Mouse (Mus musculus): ENCODE results near the gene Tfap2e. TPM values are rescaled to one million over a fixed set of nuclear protein-coding genes. Genes with fewer than 3 reads are reported as not detected.
A peak's percentile ranks its signal among the peaks of the same experiment; 100 is the strongest.

Tfap2e gene
- polyA plus RNA-seq, 1 experiment from 2014 or later: 0.06 TPM

- H3K27me3 ChIP-seq (replicated peaks): no peaks in the 10 kb centered on the region
- no peak overlapping the region for H3K4me2 ChIP-seq
- H3K4me1 ChIP-seq: no peaks in the 10 kb centered on the region
- no peak overlapping the region for H3K9ac ChIP-seq (replicated peaks)
- H3K9me3 ChIP-seq (replicated peaks): no peaks in the 10 kb centered on the region
- peaks cover 38% of the 10 kb centered on the region for H3K36me3 ChIP-seq
- no peak for ATAC-seq (ENCODE audit: low FRiP score)
- no peak overlapping the region for H3K4me3 ChIP-seq (replicated peaks)
- H3K27ac ChIP-seq (replicated peaks): no peak overlapping the region
- WGBS: 85% methylated on average over 11 of the region's 11 CpGs
These were observed 26.7 kb upstream of the Tfap2e start for GRCm38 (mm10) chr4:126762586-126763359.

GRCm38 (mm10) chr4:126759435-126759834, 23.4 kb upstream of the Tfap2e start:
- no peak overlapping the region for H3K4me3 ChIP-seq (replicated peaks)
- H3K9me3 ChIP-seq (replicated peaks): no peaks in the 10 kb centered on the region
- no peak for ATAC-seq (ENCODE audit: low FRiP score)
- H3K4me2 ChIP-seq: no peak overlapping the region
- no peak overlapping the region for H3K9ac ChIP-seq (replicated peaks)
- H3K27me3 ChIP-seq (replicated peaks): no peaks in the 10 kb centered on the region
- H3K27ac ChIP-seq (replicated peaks): no peak overlapping the region
- H3K4me1 ChIP-seq: peaks cover 15% of the 10 kb centered on the region
- peaks cover 41% of the 10 kb centered on the region for H3K36me3 ChIP-seq
- WGBS: 92% methylated on average over 2 of the region's 2 CpGs

GRCm38 (mm10) chr4:126758299-126758698, 22.3 kb upstream of the Tfap2e start:
- Histone ChIP-seq H3K9me3 (replicated peaks) (no peaks in the 10 kb centered on the region), H3K4me1 (peaks cover 17% of the 10 kb centered on the region), H3K27ac (replicated peaks) (no peak overlapping the region), H3K4me2 (no peak overlapping the region), H3K36me3 (peaks cover 35% of the 10 kb centered on the region), H3K4me3 (replicated peaks) (no peak overlapping the region), H3K27me3 (replicated peaks) (no peaks in the 10 kb centered on the region), H3K9ac (replicated peaks) (no peak overlapping the region)
- no peak for ATAC-seq (ENCODE audit: low FRiP score)
- WGBS: 92% methylated on average over 5 of the region's 5 CpGs

- no peak overlapping the region for H3K27ac ChIP-seq (replicated peaks)
- H3K9ac ChIP-seq (replicated peaks): no peak overlapping the region
- peaks cover 23% of the 10 kb centered on the region for H3K4me1 ChIP-seq
- peaks cover 26% of the 10 kb centered on the region for H3K36me3 ChIP-seq
- ATAC-seq (ENCODE audit: low FRiP score): no peak
- no peaks in the 10 kb centered on the region for H3K27me3 ChIP-seq (replicated peaks)
- H3K4me2 ChIP-seq: no peak overlapping the region
- 78% methylated on average over 4 of the region's 4 CpGs for WGBS
- no peaks in the 10 kb centered on the region for H3K9me3 ChIP-seq (replicated peaks)
- no peak overlapping the region for H3K4me3 ChIP-seq (replicated peaks)
These were observed 20.7 kb upstream of the Tfap2e start for GRCm38 (mm10) chr4:126756766-126757165.

- ATAC-seq (ENCODE audit: low FRiP score): no peak
- no peaks in the 10 kb centered on the region for H3K9me3 ChIP-seq (replicated peaks)
- H3K4me2 ChIP-seq: peak overlapping the region; percentile 70
- peaks cover 17% of the 10 kb centered on the region for H3K36me3 ChIP-seq
- H3K4me1 ChIP-seq: peaks cover 42% of the 10 kb centered on the region
- H3K27ac ChIP-seq (replicated peaks): no peak overlapping the region
- peak overlapping the region; percentile 87; the same call in 1 of the 2 replicates for H3K9ac ChIP-seq (replicated peaks)
- no peaks in the 10 kb centered on the region for H3K27me3 ChIP-seq (replicated peaks)
- H3K4me3 ChIP-seq (replicated peaks): peak overlapping the region; percentile 65
- WGBS: 46% methylated on average over 12 of the region's 12 CpGs
These were observed 18.8 kb upstream of the Tfap2e start for GRCm38 (mm10) chr4:126754736-126755374.

- Histone ChIP-seq H3K4me3 (replicated peaks) (peak overlapping the region; percentile 65), H3K36me3 (peaks cover 15% of the 10 kb centered on the region), H3K27ac (replicated peaks) (peak overlapping the region; percentile 99), H3K9me3 (replicated peaks) (no peaks in the 10 kb centered on the region), H3K4me1 (peaks cover 48% of the 10 kb centered on the region), H3K27me3 (replicated peaks) (no peaks in the 10 kb centered on the region), H3K4me2 (peak overlapping the region; percentile 70), H3K9ac (replicated peaks) (peak overlapping the region; percentile 87)
- no peak for ATAC-seq (ENCODE audit: low FRiP score)
- WGBS: under 1% methylated on average over 12 of the region's 12 CpGs
These were observed 18.2 kb upstream of the Tfap2e start for GRCm38 (mm10) chr4:126754231-126754611.

GRCm38 (mm10) chr4:126753268-126754230, 17.5 kb upstream of the Tfap2e start, which contains the start of the genes Ncdn and AU040320:
Gene Ncdn (minus strand): TSS chr4:126753438.
Gene AU040320 (plus strand): TSS chr4:126753544.
- Histone ChIP-seq H3K4me2 (peak within 1 kb of the TSS; percentile 70), H3K9me3 (replicated peaks) (no peaks in the 10 kb centered on the region), H3K36me3 (peaks cover 20% of the 10 kb centered on the region), H3K27me3 (replicated peaks) (no peaks in the 10 kb centered on the region), H3K4me1 (peaks cover 55% of the 10 kb centered on the region), H3K27ac (replicated peaks) (peak within 1 kb of the TSS; percentile 99), H3K4me3 (replicated peaks) (peak within 1 kb of the TSS; percentile 65), H3K9ac (replicated peaks) (peak within 1 kb of the TSS; percentile 87)
- ATAC-seq (ENCODE audit: low FRiP score): peak; percentile 97
- under 1% methylated on average over 59 of the region's 71 CpGs for WGBS

GRCm38 (mm10) chr4:126752608-126753141, 16.6 kb upstream of the Tfap2e start:
- Histone ChIP-seq H3K4me2 (peak overlapping the region; percentile 70), H3K36me3 (peaks cover 24% of the 10 kb centered on the region; the same call in 1 of the 2 replicates), H3K4me1 (peaks cover 62% of the 10 kb centered on the region), H3K27me3 (replicated peaks) (no peaks in the 10 kb centered on the region), H3K9me3 (replicated peaks) (no peaks in the 10 kb centered on the region), H3K27ac (replicated peaks) (peak overlapping the region; percentile 99), H3K4me3 (replicated peaks) (peak overlapping the region; percentile 65), H3K9ac (replicated peaks) (peak overlapping the region; percentile 87)
- WGBS: 1% methylated on average over 23 of the region's 23 CpGs
- ATAC-seq (ENCODE audit: low FRiP score): 0 out of 2 replicates have a peak, but pooled peaks have one; percentile 14

- no peak for ATAC-seq (ENCODE audit: low FRiP score)
- Histone ChIP-seq H3K4me3 (replicated peaks) (peak overlapping the region; percentile 65), H3K4me1 (peaks cover 65% of the 10 kb centered on the region), H3K4me2 (peak overlapping the region; percentile 70), H3K27me3 (replicated peaks) (no peaks in the 10 kb centered on the region), H3K27ac (replicated peaks) (peak overlapping the region; percentile 99), H3K36me3 (peaks cover 26% of the 10 kb centered on the region), H3K9me3 (replicated peaks) (no peaks in the 10 kb centered on the region), H3K9ac (replicated peaks) (peak overlapping the region; percentile 87)
- WGBS: 5% methylated on average over 13 of the region's 13 CpGs
These were observed 16.1 kb upstream of the Tfap2e start for GRCm38 (mm10) chr4:126752024-126752607.

GRCm38 (mm10) chr4:126751556-126752023, 15.6 kb upstream of the Tfap2e start:
- peak overlapping the region; percentile 65 for H3K4me3 ChIP-seq (replicated peaks)

More at GRCm38 (mm10) chr4:126751556-126752023, 15.6 kb upstream of the Tfap2e start:
- Histone ChIP-seq H3K4me1 (peaks cover 62% of the 10 kb centered on the region), H3K4me2 (peak overlapping the region; percentile 70), H3K27ac (replicated peaks) (no peak overlapping the region), H3K36me3 (peaks cover 27% of the 10 kb centered on the region), H3K27me3 (replicated peaks) (no peaks in the 10 kb centered on the region), H3K9me3 (replicated peaks) (no peaks in the 10 kb centered on the region), H3K9ac (replicated peaks) (peak overlapping the region; percentile 87)
- no peak for ATAC-seq (ENCODE audit: low FRiP score)
- WGBS: 55% methylated on average over 10 of the region's 10 CpGs
